Mouse (Mus musculus): Measurements from ENCODE around the gene Fxr2. TPM values are rescaled to one million over a fixed set of nuclear protein-coding genes. Genes with fewer than 3 reads are reported as not detected.
"Not testable (repeated sequence)": the region's sequence is repeated elsewhere in the genome, so short reads cannot be mapped to it uniquely, and the experiment has no call there.

The Fxr2 gene
- polyA plus RNA-seq, 1 experiment from 2014 or later = 27.8 TPM

DNA sequence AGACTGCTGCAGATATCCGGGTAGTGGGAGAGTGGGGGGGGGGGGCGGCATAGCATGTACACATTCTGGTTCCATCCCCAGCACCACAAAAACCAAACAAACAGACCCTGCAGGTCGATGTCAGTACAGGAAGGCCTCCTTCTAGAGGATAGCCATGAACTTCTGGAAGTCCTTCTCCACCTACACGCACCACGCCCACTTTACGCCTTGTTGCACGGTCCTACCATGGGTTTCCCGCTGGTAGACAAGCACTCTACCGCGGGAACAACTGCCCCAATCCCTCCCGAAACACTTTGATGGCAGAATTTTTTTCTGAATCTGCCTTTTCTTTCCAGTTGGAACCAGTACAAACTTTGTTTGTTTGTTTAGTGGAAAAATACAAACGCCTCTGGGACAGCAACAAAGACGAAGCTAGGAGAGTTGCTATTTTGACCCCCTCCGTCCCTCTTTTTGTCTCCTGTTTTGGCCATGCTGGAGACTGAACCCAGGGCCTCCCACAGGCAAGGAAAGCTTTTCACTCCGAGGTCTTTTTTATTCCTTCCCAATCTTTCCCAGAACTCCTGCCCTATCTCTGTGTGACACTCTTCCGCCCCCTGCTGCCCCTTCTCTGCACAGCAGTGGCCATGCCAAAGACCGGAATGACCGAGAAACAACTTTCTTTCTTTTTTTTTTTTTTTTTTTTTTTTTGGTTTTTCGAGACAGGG, 19.1 kb upstream of the Fxr2 start:
- no peaks in the 10 kb centered on the region for H3K9me3 ChIP-seq
- 9% methylated on average over 19 of the region's 19 CpGs for WGBS
- peaks cover 8% of the 10 kb centered on the region for H3K4me1 ChIP-seq
- 0 out of 2 replicates have a peak overlapping the region, but pooled peaks have one; percentile 37 for H3K27ac ChIP-seq
- peaks cover 11% of the 10 kb centered on the region for H3K27me3 ChIP-seq
- no peaks in the 10 kb centered on the region for H3K36me3 ChIP-seq
- peak overlapping the region; percentile 10; the same call in 1 of the 2 replicates for H3K9ac ChIP-seq
- peak overlapping the region; percentile 3; the same call in 1 of the 2 replicates for H3K4me3 ChIP-seq
- peak overlapping the region; percentile 49 for H3K4me2 ChIP-seq
- peak; percentile 81; the same call in 1 of the 2 replicates for ATAC-seq (ENCODE audit: borderline replicate concordance, extremely low read depth, low FRiP score, low TSS enrichment)

GRCm38 (mm10) chr11:69614257-69614588, 18.6 kb upstream of the Fxr2 start:
- not testable (repeated sequence) for ATAC-seq (ENCODE audit: borderline replicate concordance, extremely low read depth, low FRiP score, low TSS enrichment); H3K9me3 ChIP-seq
- WGBS = 42% methylated on average over 11 of the region's 11 CpGs

GRCm38 (mm10) chr11:69616781-69617180, 16.0 kb upstream of the Fxr2 start:
- WGBS = 41% methylated on average over 10 of the region's 10 CpGs
- Histone ChIP-seq H3K4me3 (no peak overlapping the region), H3K27me3 (peaks cover 11% of the 10 kb centered on the region), H3K4me2 (no peak overlapping the region), H3K9ac (0 out of 2 replicates have a peak overlapping the region, but pooled peaks have one; percentile 19), H3K27ac (no peak overlapping the region), H3K36me3 (no peaks in the 10 kb centered on the region), H3K4me1 (peaks cover 10% of the 10 kb centered on the region), H3K9me3 (no peaks in the 10 kb centered on the region)
- no peak for ATAC-seq (ENCODE audit: borderline replicate concordance, extremely low read depth, low FRiP score, low TSS enrichment)

More at GRCm38 (mm10) chr11:69614257-69614588, 18.6 kb upstream of the Fxr2 start:
- peak overlapping the region; percentile 49 for H3K4me2 ChIP-seq
- H3K4me3 ChIP-seq, H3K9ac ChIP-seq, H3K4me1 ChIP-seq, H3K27ac ChIP-seq, H3K36me3 ChIP-seq: not testable (repeated sequence)
- peaks cover 11% of the 10 kb centered on the region for H3K27me3 ChIP-seq

DNA sequence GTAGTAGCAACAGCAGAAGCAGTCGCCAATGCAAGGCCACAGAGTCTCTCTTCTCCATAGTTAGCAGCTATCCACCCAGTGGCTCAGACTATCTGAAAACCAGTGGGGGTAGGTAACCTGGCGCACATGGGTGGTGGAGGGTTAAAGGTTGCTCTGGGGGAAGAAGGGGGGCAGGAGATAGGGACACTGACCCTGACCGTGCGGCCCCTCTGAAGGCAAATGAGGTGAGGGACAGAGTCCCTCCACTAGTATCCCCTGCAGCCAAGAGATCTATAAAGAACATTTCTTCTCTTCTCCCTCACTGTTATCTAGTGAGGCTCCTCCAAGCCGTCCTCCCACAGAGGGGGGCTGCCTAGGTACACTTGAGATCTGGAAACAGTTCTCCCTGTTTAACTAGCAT, 15.0 kb upstream of the Fxr2 start, which contains the start of gene Shbg:
TSS of gene Shbg (minus strand) at position 101 of the 400 bp plus-strand sequence.
- Histone ChIP-seq H3K4me3 (no peak within 1 kb of the TSS), H3K36me3 (no peaks in the 10 kb centered on the region), H3K9me3 (no peaks in the 10 kb centered on the region), H3K4me1 (peaks cover 16% of the 10 kb centered on the region), H3K27ac (no peak within 1 kb of the TSS), H3K27me3 (peaks cover 11% of the 10 kb centered on the region), H3K9ac (0 out of 2 replicates have a peak within 1 kb of the TSS, but pooled peaks have one; percentile 19), H3K4me2 (no peak within 1 kb of the TSS)
- WGBS = 64% methylated on average over 5 of the region's 5 CpGs
- ATAC-seq (ENCODE audit: borderline replicate concordance, extremely low read depth, low FRiP score, low TSS enrichment) = no peak

DNA sequence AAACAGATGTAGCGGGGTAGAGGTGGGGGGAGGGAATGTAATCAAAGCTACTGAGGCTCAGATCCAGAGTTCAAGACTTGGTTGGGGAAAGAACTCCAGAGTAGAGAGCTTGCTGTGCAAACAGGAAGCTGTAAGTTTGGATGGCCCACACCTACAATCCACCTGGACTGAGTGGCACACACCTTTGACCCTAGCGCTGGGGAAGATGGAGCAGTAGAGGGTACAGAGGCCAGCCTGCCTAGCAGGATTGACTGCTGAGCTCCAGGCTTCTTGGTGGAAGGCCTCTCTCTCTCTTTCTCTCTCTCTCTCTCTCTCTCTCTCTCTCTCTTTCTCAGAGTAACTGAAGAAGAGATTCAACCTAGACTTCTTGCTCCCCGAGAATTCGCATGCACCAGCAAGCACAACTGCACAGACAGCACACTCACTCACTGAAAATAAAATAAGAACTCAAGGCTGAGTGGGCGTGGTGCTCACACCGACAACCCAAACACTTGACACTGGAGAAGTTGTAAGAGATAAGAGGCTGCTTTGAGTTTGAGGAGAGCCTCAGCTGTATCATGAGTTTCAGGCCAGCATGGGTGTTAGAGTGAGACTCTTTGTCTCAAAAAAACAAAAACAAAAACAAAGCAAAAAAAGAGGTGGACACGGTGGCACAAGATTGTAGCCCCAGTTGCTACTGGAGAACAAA, 12.3 kb upstream of the Fxr2 start:
- Histone ChIP-seq H3K9me3 (no peaks in the 10 kb centered on the region), H3K27me3 (peaks cover 6% of the 10 kb centered on the region), H3K4me1 (peaks cover 11% of the 10 kb centered on the region; the same call in 1 of the 2 replicates), H3K9ac (no peak overlapping the region), H3K27ac (no peak overlapping the region), H3K4me3 (no peak overlapping the region), H3K36me3 (no peaks in the 10 kb centered on the region), H3K4me2 (no peak overlapping the region)
- WGBS = 65% methylated on average over 7 of the region's 7 CpGs
- ATAC-seq (ENCODE audit: borderline replicate concordance, extremely low read depth, low FRiP score, low TSS enrichment) = no peak

DNA sequence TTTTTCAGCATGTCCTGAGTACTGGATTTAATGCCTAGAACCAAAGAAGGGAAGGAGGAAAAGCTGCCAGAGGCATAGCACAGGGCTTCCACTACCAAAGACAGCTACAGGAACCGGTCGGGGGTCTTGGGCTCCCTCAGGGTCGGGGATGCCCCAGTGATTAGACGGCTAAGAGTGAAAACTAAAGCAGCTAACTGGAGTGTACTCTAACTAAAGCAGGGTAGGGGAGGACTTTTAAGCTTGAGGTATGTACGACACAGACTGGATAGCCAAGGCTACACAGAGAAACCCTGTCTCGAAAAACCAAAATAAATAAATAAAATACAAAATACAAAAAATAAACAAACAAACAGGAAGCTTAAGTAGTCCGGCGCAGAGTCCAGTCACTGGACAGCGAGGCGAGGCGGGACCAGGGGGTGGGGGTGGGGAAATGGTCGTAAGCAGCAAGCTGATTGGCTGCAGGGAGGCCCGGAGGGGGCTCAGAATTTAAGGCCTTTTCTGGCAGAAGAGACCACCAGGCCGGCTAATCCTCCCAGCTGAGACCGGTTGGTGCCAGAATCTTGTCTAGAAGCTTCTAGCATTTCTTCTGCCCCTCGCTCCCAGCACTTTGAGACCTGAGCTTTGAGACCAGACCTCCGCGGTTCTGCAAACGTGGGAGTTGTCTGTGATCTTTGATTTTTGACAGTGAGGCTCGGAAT, 11.1 kb upstream of the Fxr2 start, which contains the start of gene Sat2:
TSS of gene Sat2 (plus strand) at position 454 of the 698 bp plus-strand sequence.
- WGBS = 2% methylated on average over 20 of the region's 20 CpGs
- H3K9me3 ChIP-seq = no peaks in the 10 kb centered on the region
- H3K4me2 ChIP-seq = peak within 1 kb of the TSS; percentile 71
- peak within 1 kb of the TSS; percentile 54 for H3K9ac ChIP-seq
- no peaks in the 10 kb centered on the region for H3K36me3 ChIP-seq
- peak; percentile 92 for ATAC-seq (ENCODE audit: borderline replicate concordance, extremely low read depth, low FRiP score, low TSS enrichment)
- H3K27ac ChIP-seq = peak within 1 kb of the TSS; percentile 69
- peaks cover 11% of the 10 kb centered on the region; the same call in 1 of the 2 replicates for H3K4me1 ChIP-seq
- H3K27me3 ChIP-seq = 0 out of 2 replicates have a peak, but pooled peaks cover 3% of the 10 kb centered on the region
- H3K4me3 ChIP-seq = peak within 1 kb of the TSS; percentile 53

- Histone ChIP-seq H3K9ac (peak overlapping the region; percentile 54), H3K36me3 (no peaks in the 10 kb centered on the region), H3K4me3 (peak overlapping the region; percentile 53), H3K4me2 (peak overlapping the region; percentile 71), H3K4me1 (peaks cover 11% of the 10 kb centered on the region; the same call in 1 of the 2 replicates), H3K27me3 (no peaks in the 10 kb centered on the region), H3K27ac (peak overlapping the region; percentile 69), H3K9me3 (no peaks in the 10 kb centered on the region)
- WGBS = 17% methylated on average over 6 of the region's 6 CpGs
- ATAC-seq (ENCODE audit: borderline replicate concordance, extremely low read depth, low FRiP score, low TSS enrichment) = 0 out of 2 replicates have a peak, but pooled peaks have one; percentile 10
These were observed 10.4 kb upstream of the Fxr2 start for GRCm38 (mm10) chr11:69622406-69622805.

DNA sequence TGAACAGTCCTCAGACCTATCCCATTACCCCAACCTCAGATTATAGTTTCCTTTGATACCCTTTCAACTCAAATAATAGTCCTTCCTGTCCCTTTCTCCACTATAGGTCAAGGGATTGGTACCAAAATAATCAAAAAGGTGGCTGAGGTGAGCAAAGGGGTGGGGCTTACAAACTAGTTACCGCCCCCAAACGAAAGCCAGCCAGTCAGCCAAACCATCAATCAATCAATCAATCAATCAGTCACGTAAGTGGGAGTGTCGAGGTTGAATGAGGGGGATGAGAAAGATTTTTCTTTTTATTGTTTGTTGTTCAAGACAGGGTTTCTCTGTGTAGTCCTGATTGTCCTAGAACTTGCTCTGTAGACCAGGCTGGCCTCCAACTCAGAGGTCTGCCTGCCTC, 9.8 kb upstream of the Fxr2 start:
- Histone ChIP-seq H3K4me1 (peaks cover 11% of the 10 kb centered on the region; the same call in 1 of the 2 replicates), H3K36me3 (no peaks in the 10 kb centered on the region), H3K4me2 (peak overlapping the region; percentile 71), H3K27ac (no peak overlapping the region), H3K9me3 (no peaks in the 10 kb centered on the region), H3K4me3 (no peak overlapping the region), H3K9ac (peak overlapping the region; percentile 54; the same call in 1 of the 2 replicates), H3K27me3 (no peaks in the 10 kb centered on the region)
- no peak for ATAC-seq (ENCODE audit: borderline replicate concordance, extremely low read depth, low FRiP score, low TSS enrichment)
- WGBS = 61% methylated on average over 4 of the region's 4 CpGs

- ATAC-seq (ENCODE audit: borderline replicate concordance, extremely low read depth, low FRiP score, low TSS enrichment); H3K36me3 ChIP-seq; H3K4me3 ChIP-seq; H3K4me2 ChIP-seq; H3K9ac ChIP-seq; H3K9me3 ChIP-seq; H3K27me3 ChIP-seq; H3K27ac ChIP-seq: not testable (repeated sequence)
- WGBS = 68% methylated on average over 2 of the region's 2 CpGs
- H3K4me1 ChIP-seq = peaks cover 11% of the 10 kb centered on the region; the same call in 1 of the 2 replicates
These were observed 8.5 kb upstream of the Fxr2 start for GRCm38 (mm10) chr11:69624339-69624738.

GRCm38 (mm10) chr11:69628286-69628685, 4.5 kb upstream of the Fxr2 start:
- Histone ChIP-seq H3K9me3 (no peaks in the 10 kb centered on the region), H3K27ac (no peak overlapping the region), H3K4me2 (no peak overlapping the region), H3K4me1 (peaks cover 3% of the 10 kb centered on the region; the same call in 1 of the 2 replicates), H3K36me3 (no peaks in the 10 kb centered on the region), H3K9ac (no peak overlapping the region), H3K27me3 (no peaks in the 10 kb centered on the region), H3K4me3 (no peak overlapping the region)
- no peak for ATAC-seq (ENCODE audit: borderline replicate concordance, extremely low read depth, low FRiP score, low TSS enrichment)
- 33% methylated on average over 6 of the region's 6 CpGs for WGBS

- Histone ChIP-seq H3K27ac (no peak overlapping the region), H3K4me2 (no peak overlapping the region), H3K36me3 (no peaks in the 10 kb centered on the region), H3K9me3 (no peaks in the 10 kb centered on the region), H3K27me3 (no peaks in the 10 kb centered on the region), H3K9ac (no peak overlapping the region), H3K4me1 (peaks cover 12% of the 10 kb centered on the region), H3K4me3 (no peak overlapping the region)
- no peak for ATAC-seq (ENCODE audit: borderline replicate concordance, extremely low read depth, low FRiP score, low TSS enrichment)
- WGBS = 70% methylated on average over 1 of the region's 1 CpGs
These were observed 3.0 kb upstream of the Fxr2 start for GRCm38 (mm10) chr11:69629802-69630201.

All from lung, embryonic 15.5 days (tissue).